Mouse (Mus musculus): ENCODE results near the gene Asb2.

DNA sequence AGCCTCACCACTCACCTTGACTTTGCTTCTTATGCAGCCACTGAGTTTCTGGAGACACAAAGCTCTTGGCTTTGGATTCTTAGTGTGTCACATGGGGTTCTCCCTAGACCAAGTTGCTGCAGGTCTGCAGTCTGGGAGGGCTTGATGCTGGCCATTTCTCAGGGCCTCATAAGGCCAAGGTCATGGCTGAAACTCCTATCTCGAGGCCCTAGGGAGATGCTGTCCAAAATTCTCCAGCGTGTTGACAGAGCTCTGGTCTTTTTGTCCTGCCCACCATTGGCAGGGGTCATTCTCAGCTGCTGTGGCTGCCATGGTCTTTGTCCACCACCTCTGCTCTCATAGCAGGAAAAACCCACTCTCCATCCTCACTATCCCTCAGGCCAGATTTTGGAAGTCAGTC, 11.4 kb upstream of the Asb2 start:
- TF ChIP-seq ZC3H11A (IDR thresholded peaks at IDR 0.05; ENCODE audit: low read depth, low read length), result no peak
- no peak for TF ChIP-seq CTCF (conservative IDR thresholded peaks at IDR 0.05 in 1 of 2, IDR thresholded peaks at IDR 0.05 in 1 of 2; ENCODE audit: low read depth in 2 of 2, low read length in 2 of 2)
- no peak for TF ChIP-seq RAD21 (IDR thresholded peaks at IDR 0.05; ENCODE audit: low read depth, low read length)
- TF ChIP-seq POLR2AphosphoS2 (IDR thresholded peaks at IDR 0.05; ENCODE audit: low read depth, low read length), result no peak
- TF ChIP-seq EP300 (IDR thresholded peaks at IDR 0.05; ENCODE audit: low read length), result no peak
- no peak for TF ChIP-seq CHD1 (IDR thresholded peaks at IDR 0.05; ENCODE audit: low read depth, low read length)
